Mouse (Mus musculus): ENCODE measurements around the gene Ncor2. TPM values are rescaled to one million over a fixed set of nuclear protein-coding genes. Genes with fewer than 3 reads are reported as not detected.

The Ncor2 gene
- polyA plus RNA-seq, 1 experiment from 2014 or later, result 19.2 TPM

Other genes starting within 250 kb of the Ncor2 start
- gene Rflna, start 176.0 kb downstream of the Ncor2 start, polyA plus RNA-seq (2016; fragmentation: Nextera tagmentation; extraction: Ambion mirVana), result 5.1 and 6.9 TPM in 2 replicates
- gene Scarb1, start 161.9 kb upstream of the Ncor2 start, polyA plus RNA-seq (2016; fragmentation: Nextera tagmentation; extraction: Ambion mirVana), result 43.2 and 47.3 TPM in 2 replicates
- 0.53 and 0.60 TPM in 2 replicates for gene Gm10382, start 210.1 kb upstream of the Ncor2 start, polyA plus RNA-seq (2016; fragmentation: Nextera tagmentation; extraction: Ambion mirVana)
- gene Ubc, start 211.0 kb upstream of the Ncor2 start, polyA plus RNA-seq (2016; fragmentation: Nextera tagmentation; extraction: Ambion mirVana), result 957 and 988 TPM in 2 replicates

All from embryonic facial prominence, embryonic 10.5 days (tissue).